Mouse (Mus musculus) erythroblast, embryonic 14.5 days (primary cell): ENCODE measurements around the gene Uqcr10.

ENCODE experiments used
- GATA1 ChIP-seq: IDR thresholded peaks from 2 replicates; pipeline ENCODE4 v1.6.1; 2012; ENCODE audit warnings: low read length, inconsistent platforms, mixed read lengths
- TAL1 ChIP-seq: IDR thresholded peaks from 3 replicates; pipeline ENCODE4 v1.6.1; 2012; ENCODE audit warnings: low read length, inconsistent platforms, mixed read lengths

- TF ChIP-seq GATA1 (no peak), TAL1 (no peak)
These were observed 20.0 kb downstream of the Uqcr10 start for GRCm38 (mm10) chr11:4684186-4684585.
